ENCODE assay signal across 9 mouse cellular contexts in genomic region chr3:88458778-88459219, GRCm38 (mm10). TPM values are rescaled to one million over a fixed set of nuclear protein-coding genes. Genes with fewer than 3 reads are reported as not detected.
DNase-seq lines count a peak whose midpoint lies in the region; ATAC-seq lines count a peak whose summit lies in the region.
"Had no signal": no experiment of that assay in that cellular context is flagged by ENCODE, and none has a peak within 500 bp of the region (broad histone marks: within the 10 kb centered on the region; RNA-seq: fewer than 3 reads in every experiment).

No protein-coding gene starts in this region.

- peaks cover 9% of the 10 kb centered on the region for H3K4me1 ChIP-seq in intestine, embryonic 14.5 days (replicated peaks; ENCODE audit: control insufficient read depth, insufficient read depth, low read length)
- peaks cover 43% of the 10 kb centered on the region for H3K4me1 ChIP-seq in neural tube, embryonic 13.5 days (replicated peaks)

- peak overlapping the region; percentile 23; the same call in 1 of the 2 replicates for H3K4me2 ChIP-seq in intestine, embryonic 14.5 days (ENCODE audit: low read length)
- H3K4me2 ChIP-seq in neural tube, embryonic 13.5 days = peak overlapping the region; percentile 72

- WGBS in intestine, embryonic 14.5 days = 5% methylated on average over 14 of the region's 14 CpGs
- under 1% methylated on average over 14 of the region's 14 CpGs for WGBS in neural tube, embryonic 13.5 days

- 0 out of 2 replicates have a peak overlapping the region, but pooled peaks have one; percentile 7 for H3K9ac ChIP-seq in intestine, embryonic 14.5 days (ENCODE audit: low read length)
- peak overlapping the region; percentile 75 for H3K9ac ChIP-seq in neural tube, embryonic 13.5 days

- no peaks in the 10 kb centered on the region for H3K9me3 ChIP-seq in intestine, embryonic 14.5 days (ENCODE audit: control insufficient read depth, low read length)
- no peaks in the 10 kb centered on the region for H3K9me3 ChIP-seq in neural tube, embryonic 13.5 days

- H3K27ac ChIP-seq in intestine, embryonic 14.5 days (ENCODE audit: low read depth) = no peak overlapping the region
- peak overlapping the region; percentile 86 for H3K27ac ChIP-seq in neural tube, embryonic 13.5 days (replicated peaks)

- intact Hi-C loops in heart, postnatal 36 days (cut with DNase I) = no loop called here

- no peaks in the 10 kb centered on the region for H3K36me3 ChIP-seq in intestine, embryonic 14.5 days (ENCODE audit: control insufficient read depth, insufficient read depth, low read length)
- H3K36me3 ChIP-seq in neural tube, embryonic 13.5 days = no peaks in the 10 kb centered on the region

- peak; percentile 43 to 51 for DNase-seq in kidney, postnatal 4 days
- no peak for DNase-seq in kidney, adult 11 months
- peak; percentile 39 for DNase-seq in embryo, embryonic 9.5 days (ENCODE audit: extremely low spot score)
- no peak for DNase-seq in intestine, embryonic 14.5 days (ENCODE audit: low spot score)
- no peak for DNase-seq in cerebellum, postnatal 4 days (ENCODE audit: low spot score in 2 of 2)
- no peak for DNase-seq in cerebellum, adult 11 months
- DNase-seq in heart, postnatal 36 days = no peak

- no peak for ATAC-seq in intestine, embryonic 14.5 days (replicated peaks; ENCODE audit: low FRiP score, low TSS enrichment, low read depth)
- ATAC-seq in neural tube, embryonic 13.5 days (ENCODE audit: low read depth) = peak; percentile 86
- ATAC-seq: Patski had no signal

- no peaks in the 10 kb centered on the region for H3K27me3 ChIP-seq in intestine, embryonic 14.5 days (replicated peaks; ENCODE audit: control insufficient read depth, insufficient read depth, low read length)
- H3K27me3 ChIP-seq in neural tube, embryonic 13.5 days = no peaks in the 10 kb centered on the region
- H3K27me3 ChIP-seq: Patski had no signal

- H3K4me3 ChIP-seq in intestine, embryonic 14.5 days (ENCODE audit: low read depth, low read length) = no peak overlapping the region; the same call in 1 of the 2 replicates
- H3K4me3 ChIP-seq in neural tube, embryonic 13.5 days = peak overlapping the region; percentile 47

RNA-seq across cellular contexts. Expression of gene Sema4a, which starts 2.2 kb away (rescaled TPM):
- 11.1 and 13.3 TPM in 2 replicates for polyA plus RNA-seq in intestine, embryonic 14.5 days (2014; fragmentation: Nextera tagmentation; extraction: Ambion mirVana)
- polyA plus RNA-seq in neural tube, embryonic 13.5 days (2015; fragmentation: Nextera tagmentation; extraction: Ambion mirVana) = 19.7 and 21.8 TPM in 2 replicates
- total RNA-seq in heart, postnatal 36 days (2021) = 1 to 10 TPM; 3.1 to 3.6 TPM

RNA-seq across cellular contexts. Expression of gene Slc25a44, which starts 33.9 kb away (rescaled TPM):
- 19.7 and 20.1 TPM in 2 replicates for polyA plus RNA-seq in intestine, embryonic 14.5 days (2014; fragmentation: Nextera tagmentation; extraction: Ambion mirVana)
- polyA plus RNA-seq in neural tube, embryonic 13.5 days (2015; fragmentation: Nextera tagmentation; extraction: Ambion mirVana) = 30.4 and 31.1 TPM in 2 replicates
- total RNA-seq in heart, postnatal 36 days (2021) = 10 to 100 TPM; 11.6 to 15.6 TPM

RNA-seq across cellular contexts. Expression of gene Pmf1, which starts 48.7 kb away (rescaled TPM):
- 150 and 154 TPM in 2 replicates for polyA plus RNA-seq in intestine, embryonic 14.5 days (2014; fragmentation: Nextera tagmentation; extraction: Ambion mirVana)
- 31.6 and 33.5 TPM in 2 replicates for polyA plus RNA-seq in neural tube, embryonic 13.5 days (2015; fragmentation: Nextera tagmentation; extraction: Ambion mirVana)
- total RNA-seq in heart, postnatal 36 days (2021) = 10 to 100 TPM; 14.5 to 18.3 TPM

RNA-seq across cellular contexts. Expression of gene Lmna, which starts 51.0 kb away (rescaled TPM):
- 86.0 and 96.0 TPM in 2 replicates for polyA plus RNA-seq in intestine, embryonic 14.5 days (2014; fragmentation: Nextera tagmentation; extraction: Ambion mirVana)
- 41.9 and 45.3 TPM in 2 replicates for polyA plus RNA-seq in neural tube, embryonic 13.5 days (2015; fragmentation: Nextera tagmentation; extraction: Ambion mirVana)
- total RNA-seq in heart, postnatal 36 days (2021) = 100 to 1,000 TPM; 121 to 130 TPM

Comparison
In these comparisons a context has a peak if more than half of its experiments do, and no peak if none do; other contexts are left out.
1. DNase-seq: peak in kidney, postnatal 4 days (2 of 2) and embryo, embryonic 9.5 days (single experiment); none in kidney, adult 11 months (single experiment), intestine, embryonic 14.5 days (single experiment), cerebellum, postnatal 4 days (0 of 2), cerebellum, adult 11 months (single experiment) and heart, postnatal 36 days (0 of 2).